Mouse (Mus musculus): ENCODE measurements around the gene Dynll2. TPM values are rescaled to one million over a fixed set of nuclear protein-coding genes. Genes with fewer than 3 reads are reported as not detected.

Dynll2 gene
- polyA plus RNA-seq (2012; rRNA removed; ENCODE audit: low replicate concordance) = 84.7 and 172 TPM in 2 replicates

DNA sequence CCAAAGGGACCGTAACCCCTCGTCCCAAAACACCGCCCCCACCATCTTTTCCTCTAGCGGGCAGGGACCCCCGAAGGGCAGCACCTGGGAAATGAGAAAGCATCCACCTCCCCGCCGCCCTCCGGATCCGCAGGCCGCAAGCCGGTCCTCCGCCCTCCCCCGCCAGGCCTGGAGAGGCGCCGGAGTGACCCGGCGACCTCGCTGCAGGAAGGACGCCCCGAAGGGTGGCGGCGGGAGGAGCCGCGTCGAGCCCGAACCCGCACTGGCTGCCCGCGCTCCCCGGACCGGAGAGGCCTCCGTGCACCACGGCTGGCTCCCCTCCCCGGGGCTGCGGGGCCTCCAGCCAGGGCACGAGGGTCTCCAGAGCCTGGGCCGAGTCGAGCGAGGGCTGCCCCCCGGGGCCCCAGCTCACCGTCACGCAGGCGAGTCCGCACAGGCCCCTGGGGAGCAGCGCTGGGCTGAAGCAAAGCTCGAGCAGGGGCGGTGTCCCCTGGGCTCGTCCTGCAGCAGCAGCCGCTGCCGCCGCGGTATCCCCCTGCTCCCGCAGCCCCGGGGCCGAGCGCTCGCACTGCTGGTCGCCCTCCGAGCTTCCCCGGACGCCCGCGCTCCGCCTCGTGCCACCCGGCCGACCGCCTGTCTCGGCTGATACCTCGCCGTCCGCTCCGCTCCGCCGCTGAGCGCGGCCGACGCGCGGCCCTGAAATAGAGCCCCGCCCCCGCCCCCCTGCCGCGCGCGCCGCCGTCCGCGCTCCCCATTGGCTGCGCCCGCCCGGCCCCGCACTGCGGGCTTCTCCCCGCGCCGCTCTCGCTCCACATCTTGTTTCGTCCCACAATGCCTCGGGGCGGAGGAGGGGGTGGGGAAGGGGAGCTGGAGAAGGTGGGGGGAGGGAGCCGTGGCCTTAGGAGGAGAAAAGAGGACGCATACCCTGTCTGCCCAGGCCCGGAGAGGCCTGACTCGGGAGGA is at the start of gene Dynll2:
TSS of gene Dynll2 (minus strand) at position 703 of the 963 bp plus-strand sequence.

Other genes starting within 250 kb of the Dynll2 start
- 15.9 and 24.2 TPM in 2 replicates for gene Supt4a, start 250.0 kb downstream of the Dynll2 start, polyA plus RNA-seq (2012; rRNA removed; ENCODE audit: low replicate concordance)
- 0.78 and 0.87 TPM in 2 replicates for gene Tspoap1, start 227.0 kb downstream of the Dynll2 start, polyA plus RNA-seq (2012; rRNA removed; ENCODE audit: low replicate concordance)
- 0.04 TPM in 2 replicates for gene Mpo, start 194.0 kb downstream of the Dynll2 start, polyA plus RNA-seq (2012; rRNA removed; ENCODE audit: low replicate concordance)
- 0.06 and 1.3 TPM in 2 replicates for gene Lpo, start 159.2 kb downstream of the Dynll2 start, polyA plus RNA-seq (2012; rRNA removed; ENCODE audit: low replicate concordance)
- gene Mks1, start 134.3 kb downstream of the Dynll2 start, polyA plus RNA-seq (2012; rRNA removed; ENCODE audit: low replicate concordance) = 4.1 and 6.1 TPM in 2 replicates
- not detected in 2 replicates for gene Epx, start 112.0 kb downstream of the Dynll2 start, polyA plus RNA-seq (2012; rRNA removed; ENCODE audit: low replicate concordance)
- gene Olfr462, start 95.3 kb downstream of the Dynll2 start, polyA plus RNA-seq (2012; rRNA removed; ENCODE audit: low replicate concordance) = not detected in 2 replicates
- gene Olfr463, start 90.1 kb downstream of the Dynll2 start, polyA plus RNA-seq (2012; rRNA removed; ENCODE audit: low replicate concordance) = not detected in 2 replicates
- not detected in 2 replicates for gene Olfr464, start 66.6 kb downstream of the Dynll2 start, polyA plus RNA-seq (2012; rRNA removed; ENCODE audit: low replicate concordance)
- 76.0 and 99.0 TPM in 2 replicates for gene Srsf1, start 59.8 kb upstream of the Dynll2 start, polyA plus RNA-seq (2012; rRNA removed; ENCODE audit: low replicate concordance)
- 5.9 and 7.4 TPM in 2 replicates for gene Vezf1, start 80.7 kb upstream of the Dynll2 start, polyA plus RNA-seq (2012; rRNA removed; ENCODE audit: low replicate concordance)
- 15.1 and 23.7 TPM in 2 replicates for gene Cuedc1, start 110.5 kb upstream of the Dynll2 start, polyA plus RNA-seq (2012; rRNA removed; ENCODE audit: low replicate concordance)
- 23.7 and 31.7 TPM in 2 replicates for gene Mrps23, start 216.9 kb upstream of the Dynll2 start, polyA plus RNA-seq (2012; rRNA removed; ENCODE audit: low replicate concordance)

All from duodenum, adult 2 months (tissue).